Comparison of ENCODE assay signal across 8 mouse cellular contexts in the genomic region with DNA sequence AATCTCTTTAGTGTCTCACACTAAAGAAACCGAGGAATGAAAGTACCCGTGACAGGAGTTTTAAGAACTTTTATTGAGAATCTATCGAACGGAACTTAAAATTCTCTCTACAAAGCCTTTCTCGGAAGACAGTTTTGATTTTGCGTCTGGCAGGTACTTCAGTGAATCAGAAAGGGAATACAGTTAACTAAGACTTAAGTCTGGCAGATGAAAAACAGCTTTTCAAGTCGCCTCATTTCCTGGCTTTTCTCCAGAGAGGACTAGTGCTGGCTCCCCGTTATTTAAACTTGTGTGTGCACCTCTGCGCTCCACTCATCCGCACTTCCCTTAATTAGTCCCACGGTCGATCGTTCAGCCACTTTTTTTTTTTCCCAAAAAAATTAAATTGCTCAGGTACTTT. TPM values are rescaled to one million over a fixed set of nuclear protein-coding genes. Genes with fewer than 3 reads are reported as not detected.
DNase-seq lines count a peak whose midpoint lies in the region; ATAC-seq and TF ChIP-seq lines count a peak whose summit lies in the region.

No protein-coding gene starts in this region.

- WGBS in liver, adult 2 months, result 9% methylated on average over 13 of the region's 13 CpGs
- 2% methylated on average over 13 of the region's 13 CpGs for WGBS in liver, postnatal 0 days (ENCODE audit: insufficient replicate concordance)

- H3K9me3 ChIP-seq in liver, postnatal 0 days (ENCODE audit: low read length), result no peaks in the 10 kb centered on the region

- no peak for TF ChIP-seq POLR2A in liver, adult 2 months (IDR thresholded peaks at IDR 0.05; ENCODE audit: extremely low read depth, insufficient read depth, low read length)

- TF ChIP-seq CTCF in liver, adult 2 months (IDR thresholded peaks at IDR 0.05; ENCODE audit: low read depth, low read length), result no peak
- no peak for TF ChIP-seq CTCF in liver, postnatal 0 days (IDR thresholded peaks at IDR 0.05; ENCODE audit: low read depth)

- no peaks in the 10 kb centered on the region for H3K79me2 ChIP-seq in liver, adult 2 months (ENCODE audit: control insufficient read depth, insufficient read depth, low read length)

- DNase-seq in liver, adult 2 months (ENCODE audit: extremely low read depth, low read depth, low spot score), result peak; percentile 12
- no peak for DNase-seq in liver
- peak; percentile 42 for DNase-seq in embryo, embryonic 9.5 days (ENCODE audit: extremely low spot score)
- peak; percentile 20 to 24 for DNase-seq in heart, postnatal 10 days
- DNase-seq in liver, postnatal 0 days, result no peak
- DNase-seq in urinary bladder, adult 2 months (ENCODE audit: low spot score), result no peak
- no peak for DNase-seq in left cerebral cortex, adult 11 months (ENCODE audit: low spot score)

- no peak overlapping the region for H3K27ac ChIP-seq in liver, adult 2 months (replicated peaks; ENCODE audit: insufficient read depth, low read depth, low read length)
- 0 out of 2 replicates have a peak overlapping the region, but pooled peaks have one; percentile 45 for H3K27ac ChIP-seq in liver, postnatal 0 days (ENCODE audit: low read depth)

- H3K4me1 ChIP-seq in liver, adult 2 months (ENCODE audit: control insufficient read depth, insufficient read depth, low read length), result 0 out of 2 replicates have a peak, but pooled peaks cover 2% of the 10 kb centered on the region
- peaks cover 20% of the 10 kb centered on the region for H3K4me1 ChIP-seq in liver, postnatal 0 days (ENCODE audit: insufficient read depth)

- H3K4me3 ChIP-seq in liver, adult 2 months (ENCODE audit: insufficient read depth, low read depth, low read length), result peak overlapping the region; percentile 28; the same call in 1 of the 2 replicates
- peak overlapping the region; percentile 70 for H3K4me3 ChIP-seq in liver, postnatal 0 days (ENCODE audit: low read depth, low read length)

- peak overlapping the region; percentile 99 for H3K4me2 ChIP-seq in liver, postnatal 0 days (ENCODE audit: low read depth, low read length)

- TF ChIP-seq EP300 in liver, postnatal 0 days (IDR thresholded peaks at IDR 0.05; ENCODE audit: low read depth), result no peak

- peaks cover 7% of the 10 kb centered on the region for H3K27me3 ChIP-seq in liver, adult 2 months (ENCODE audit: control insufficient read depth, insufficient read depth, low read length)
- peaks cover 34% of the 10 kb centered on the region for H3K27me3 ChIP-seq in liver, postnatal 0 days (ENCODE audit: insufficient read depth, low read length)

- H3K9ac ChIP-seq in liver, adult 2 months (ENCODE audit: low read depth, low read length), result no peak overlapping the region
- peak overlapping the region; percentile 72 for H3K9ac ChIP-seq in liver, postnatal 0 days (replicated peaks)

- no peak for ATAC-seq in liver, postnatal 0 days
- ATAC-seq in megakaryocyte-erythroid progenitor cell, adult 5-6 weeks (replicated peaks; ENCODE audit: low FRiP score, low TSS enrichment, poor library complexity, severe bottlenecking), result no peak

- no peaks in the 10 kb centered on the region for H3K36me3 ChIP-seq in liver, adult 2 months (ENCODE audit: control insufficient read depth, insufficient read depth, low read length)
- no peaks in the 10 kb centered on the region for H3K36me3 ChIP-seq in liver, postnatal 0 days (replicated peaks; ENCODE audit: insufficient read depth, low read length)

- intact Hi-C loops in heart, postnatal 10 days (cut with DNase I), result no loop called here

RNA-seq across cellular contexts. Expression of a gene that starts 1.4 kb away (rescaled TPM):
- 1.5 and 1.6 TPM in 2 replicates for total RNA-seq in liver, adult 2 months (2014; rRNA removed)
- polyA plus RNA-seq in liver, adult 2 months (2012; rRNA removed), result 0.26 and 0.59 TPM in 2 replicates
- 10 to 100 TPM; 74.1 to 88.3 TPM for total RNA-seq in heart, postnatal 10 days (2021)
- 1.7 and 1.8 TPM in 2 replicates for polyA plus RNA-seq in liver, postnatal 0 days (2015; fragmentation: Nextera tagmentation; extraction: Ambion mirVana)
- not detected in 2 replicates for total RNA-seq in megakaryocyte-erythroid progenitor cell, adult 5-6 weeks (2014; fragmentation: Nextera tagmentation)
- total RNA-seq in megakaryocyte-erythroid progenitor cell, adult 5-6 weeks (2017), result 0.14 TPM in 1 of 2 replicates, not detected in the other
- 1.8 and 2.2 TPM in 2 replicates for polyA plus RNA-seq in urinary bladder, adult 2 months (2012; rRNA removed)

RNA-seq across cellular contexts. Expression of a gene that starts 33.6 kb away (rescaled TPM):
- 0.20 and 0.28 TPM in 2 replicates for total RNA-seq in liver, adult 2 months (2014; rRNA removed)
- 0.07 TPM in 1 of 2 replicates, not detected in the other for polyA plus RNA-seq in liver, adult 2 months (2012; rRNA removed)
- total RNA-seq in heart, postnatal 10 days (2021), result 1 to 10 TPM; 3.5 to 6.3 TPM
- polyA plus RNA-seq in liver, postnatal 0 days (2015; fragmentation: Nextera tagmentation; extraction: Ambion mirVana), result 0.36 and 0.54 TPM in 2 replicates
- total RNA-seq in megakaryocyte-erythroid progenitor cell, adult 5-6 weeks (2014; fragmentation: Nextera tagmentation), result 4.2 and 9.0 TPM in 2 replicates
- total RNA-seq in megakaryocyte-erythroid progenitor cell, adult 5-6 weeks (2017), result 1.3 and 3.1 TPM in 2 replicates
- 0.96 and 1.8 TPM in 2 replicates for polyA plus RNA-seq in urinary bladder, adult 2 months (2012; rRNA removed)

RNA-seq across cellular contexts. Expression of a gene that starts 47.0 kb away (rescaled TPM):
- 21.3 and 21.7 TPM in 2 replicates for total RNA-seq in liver, adult 2 months (2014; rRNA removed)
- 11.1 and 13.1 TPM in 2 replicates for polyA plus RNA-seq in liver, adult 2 months (2012; rRNA removed)
- 10 to 100 TPM; 48.2 to 57.3 TPM for total RNA-seq in heart, postnatal 10 days (2021)
- polyA plus RNA-seq in liver, postnatal 0 days (2015; fragmentation: Nextera tagmentation; extraction: Ambion mirVana), result 22.4 and 23.2 TPM in 2 replicates
- total RNA-seq in megakaryocyte-erythroid progenitor cell, adult 5-6 weeks (2014; fragmentation: Nextera tagmentation), result 37.2 and 51.3 TPM in 2 replicates
- 43.5 and 48.0 TPM in 2 replicates for total RNA-seq in megakaryocyte-erythroid progenitor cell, adult 5-6 weeks (2017)
- polyA plus RNA-seq in urinary bladder, adult 2 months (2012; rRNA removed), result 28.5 and 32.6 TPM in 2 replicates

Comparison
In these comparisons a context has a peak if more than half of its experiments do, and no peak if none do; other contexts are left out.
1. DNase-seq: peak in liver, adult 2 months (single experiment), embryo, embryonic 9.5 days (single experiment) and heart, postnatal 10 days (2 of 2); none in liver (single experiment), liver, postnatal 0 days (single experiment), urinary bladder, adult 2 months (single experiment) and left cerebral cortex, adult 11 months (single experiment).
2. RNA of a gene that starts 1.4 kb away (total RNA-seq): 74.1 to 88.3 TPM in heart, postnatal 10 days; 1.5 to 1.6 TPM in liver, adult 2 months and 0.14 TPM in megakaryocyte-erythroid progenitor cell, adult 5-6 weeks; every median in the first group is over 10 times any median in the second.